25 mouse cellular contexts compared by ENCODE assay signal in the genomic region with DNA sequence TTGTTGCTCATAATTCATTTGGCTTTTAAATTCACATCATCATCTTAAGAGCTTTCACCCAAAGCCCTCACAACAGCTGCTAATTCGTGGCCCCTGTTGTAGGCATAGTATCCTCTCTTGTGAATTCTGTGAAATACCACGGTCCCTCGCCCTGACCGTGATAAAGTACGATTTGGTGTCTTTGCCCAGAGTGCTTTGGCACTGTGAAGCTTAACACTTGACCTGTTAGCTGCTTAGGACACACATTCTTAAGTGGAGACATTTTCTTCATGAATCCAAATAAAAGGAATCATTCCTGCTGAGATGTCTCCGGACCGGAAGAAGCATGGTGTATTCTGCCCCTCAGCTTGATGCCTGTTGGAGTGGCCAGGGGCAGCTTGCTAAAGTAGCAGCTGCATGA. TPM values are rescaled to one million over a fixed set of nuclear protein-coding genes. Genes with fewer than 3 reads are reported as not detected.
DNase-seq lines count a peak whose midpoint lies in the region; ATAC-seq and TF ChIP-seq lines count a peak whose summit lies in the region.
"Had no signal": no experiment of that assay in that cellular context is flagged by ENCODE, and none has a peak within 500 bp of the region (broad histone marks: within the 10 kb centered on the region; RNA-seq: fewer than 3 reads in every experiment).

No protein-coding gene starts in this region.

- ATAC-seq in heart, embryonic 12.5 days (ENCODE audit: insufficient number of reproducible peaks, low FRiP score) = no peak
- ATAC-seq in heart, postnatal 0 days (ENCODE audit: insufficient read depth, low read depth) = no peak
- no peak for ATAC-seq in kidney, embryonic 15.5 days (replicated peaks; ENCODE audit: low FRiP score)
- ATAC-seq in midbrain, embryonic 11.5 days (ENCODE audit: low FRiP score) = no peak
- ATAC-seq: activated CD4-positive, CD25-positive, alpha-beta regulatory T cell, adult 4 months; CD4-positive, CD25-positive, alpha-beta regulatory T cell, adult 4 months; forebrain, embryonic 13.5 days; Patski had no signal

- TF ChIP-seq EP300 in heart, postnatal 0 days (IDR thresholded peaks at IDR 0.05; ENCODE audit: low read depth) = no peak

- 71% methylated on average over 7 of the region's 7 CpGs for WGBS in heart, embryonic 12.5 days
- 55% methylated on average over 7 of the region's 7 CpGs for WGBS in heart, postnatal 0 days
- WGBS in kidney, adult 2 months = 53% methylated on average over 7 of the region's 7 CpGs
- 75% methylated on average over 7 of the region's 7 CpGs for WGBS in kidney, embryonic 15.5 days
- WGBS in midbrain, embryonic 11.5 days = 42% methylated on average over 7 of the region's 7 CpGs
- 52% methylated on average over 7 of the region's 7 CpGs for WGBS in midbrain, embryonic 10.5 days

- H3K4me1 ChIP-seq in heart, embryonic 12.5 days (replicated peaks) = peaks cover 42% of the 10 kb centered on the region
- H3K4me1 ChIP-seq in heart, postnatal 0 days (ENCODE audit: control insufficient read depth, insufficient read depth) = peaks cover 58% of the 10 kb centered on the region
- H3K4me1 ChIP-seq in kidney, adult 2 months (ENCODE audit: control insufficient read depth, insufficient read depth, low read length) = peaks cover 51% of the 10 kb centered on the region
- H3K4me1 ChIP-seq in kidney, embryonic 15.5 days = peaks cover 45% of the 10 kb centered on the region
- H3K4me1 ChIP-seq in midbrain, embryonic 11.5 days (ENCODE audit: control insufficient read depth, insufficient read depth, low read length) = peaks cover 18% of the 10 kb centered on the region
- peaks cover 60% of the 10 kb centered on the region for H3K4me1 ChIP-seq in midbrain, embryonic 10.5 days

- no peak for TF ChIP-seq POLR2A in kidney, adult 2 months (IDR thresholded peaks at IDR 0.05; ENCODE audit: low read depth, low read length)

- no peak overlapping the region for H3K4me2 ChIP-seq in heart, embryonic 12.5 days
- no peak overlapping the region; the same call in 1 of the 2 replicates for H3K4me2 ChIP-seq in heart, postnatal 0 days (ENCODE audit: low read depth, low read length)
- H3K4me2 ChIP-seq in kidney, embryonic 15.5 days = no peak overlapping the region
- H3K4me2 ChIP-seq in midbrain, embryonic 11.5 days = no peak overlapping the region
- H3K4me2 ChIP-seq: embryonic facial prominence, embryonic 12.5 days; forebrain, embryonic 13.5 days had no signal

- H3K4me3 ChIP-seq in heart, embryonic 12.5 days = no peak overlapping the region
- no peak overlapping the region for H3K4me3 ChIP-seq in heart, postnatal 0 days (ENCODE audit: low read depth, low read length)
- H3K4me3 ChIP-seq in kidney, adult 2 months (ENCODE audit: insufficient read depth, low read depth, low read length) = no peak overlapping the region
- no peak overlapping the region for H3K4me3 ChIP-seq in kidney, embryonic 15.5 days (replicated peaks)
- H3K4me3 ChIP-seq in midbrain, embryonic 11.5 days (ENCODE audit: low read depth, low read length) = no peak overlapping the region
- no peak overlapping the region for H3K4me3 ChIP-seq in midbrain, embryonic 10.5 days
- H3K4me3 ChIP-seq: embryonic facial prominence, embryonic 10.5 days; embryonic facial prominence, embryonic 12.5 days; forebrain, embryonic 13.5 days had no signal

- no peaks in the 10 kb centered on the region for H3K27me3 ChIP-seq in heart, embryonic 12.5 days (replicated peaks)
- no peaks in the 10 kb centered on the region for H3K27me3 ChIP-seq in heart, postnatal 0 days (ENCODE audit: control insufficient read depth, insufficient read depth, low read length)
- H3K27me3 ChIP-seq in kidney, adult 2 months (replicated peaks; ENCODE audit: control insufficient read depth, insufficient read depth, low read length) = no peaks in the 10 kb centered on the region
- no peaks in the 10 kb centered on the region for H3K27me3 ChIP-seq in kidney, embryonic 15.5 days
- no peaks in the 10 kb centered on the region for H3K27me3 ChIP-seq in midbrain, embryonic 11.5 days (ENCODE audit: control insufficient read depth, insufficient read depth, low read length)
- H3K27me3 ChIP-seq in midbrain, embryonic 10.5 days (ENCODE audit: low read depth, poor library complexity, severe bottlenecking) = no peaks in the 10 kb centered on the region
- H3K27me3 ChIP-seq: CH12.LX; embryonic facial prominence, embryonic 12.5 days; forebrain, embryonic 13.5 days; Patski had no signal

- no peaks in the 10 kb centered on the region for H3K36me3 ChIP-seq in heart, embryonic 12.5 days
- no peaks in the 10 kb centered on the region for H3K36me3 ChIP-seq in heart, postnatal 0 days (replicated peaks; ENCODE audit: control insufficient read depth, insufficient read depth, low read length)
- H3K36me3 ChIP-seq in kidney, adult 2 months (ENCODE audit: control insufficient read depth, insufficient read depth, low read length) = no peaks in the 10 kb centered on the region
- H3K36me3 ChIP-seq in kidney, embryonic 15.5 days = no peaks in the 10 kb centered on the region
- no peaks in the 10 kb centered on the region for H3K36me3 ChIP-seq in midbrain, embryonic 11.5 days (ENCODE audit: control insufficient read depth, insufficient read depth, low read length)
- H3K36me3 ChIP-seq in midbrain, embryonic 10.5 days = no peaks in the 10 kb centered on the region
- H3K36me3 ChIP-seq: embryonic facial prominence, embryonic 10.5 days; embryonic facial prominence, embryonic 12.5 days; G1E had no signal

- DNase-seq in heart, postnatal 14 days = no peak
- no peak for DNase-seq in heart, postnatal 0 days (ENCODE audit: low spot score)
- no peak for DNase-seq in heart, adult 9 months (ENCODE audit: low spot score in 2 of 2)
- peak; percentile 58 for DNase-seq in kidney, adult 2 months
- DNase-seq in midbrain, embryonic 11.5 days (ENCODE audit: low spot score, missing footprints) = peak; percentile 85
- DNase-seq in midbrain, embryonic 10.5 days (ENCODE audit: low spot score) = no peak
- DNase-seq: adrenal gland, adult 8-10 months; adrenal gland, postnatal 14 days; adrenal gland, postnatal 36 days; B cell, adult 2 months; cerebellum, adult 11-12 months; cerebellum, adult 2 months; cerebellum, adult 9-10 months; cerebellum, postnatal 10 days; cerebellum, postnatal 25 days had no signal

- H3K27ac ChIP-seq in heart, embryonic 12.5 days (ENCODE audit: poor library complexity, severe bottlenecking) = 0 out of 2 replicates have a peak overlapping the region, but pooled peaks have one; percentile 8
- peak overlapping the region; percentile 46; the same call in 1 of the 2 replicates for H3K27ac ChIP-seq in heart, postnatal 0 days (ENCODE audit: low read depth)
- peak overlapping the region; percentile 39; the same call in 1 of the 2 replicates for H3K27ac ChIP-seq in kidney, adult 2 months (ENCODE audit: insufficient read depth, low read depth, low read length)
- no peak overlapping the region for H3K27ac ChIP-seq in kidney, embryonic 15.5 days
- H3K27ac ChIP-seq in midbrain, embryonic 11.5 days (ENCODE audit: low read depth, low read length) = no peak overlapping the region
- no peak overlapping the region for H3K27ac ChIP-seq in midbrain, embryonic 10.5 days (replicated peaks)
- H3K27ac ChIP-seq: embryonic facial prominence, embryonic 10.5 days; embryonic facial prominence, embryonic 12.5 days; forebrain, embryonic 13.5 days had no signal

- no peaks in the 10 kb centered on the region for H3K9me3 ChIP-seq in heart, embryonic 12.5 days (replicated peaks)
- H3K9me3 ChIP-seq in heart, postnatal 0 days (replicated peaks; ENCODE audit: control insufficient read depth, low read length) = no peaks in the 10 kb centered on the region
- H3K9me3 ChIP-seq in kidney, embryonic 15.5 days (replicated peaks) = no peaks in the 10 kb centered on the region
- no peaks in the 10 kb centered on the region for H3K9me3 ChIP-seq in midbrain, embryonic 11.5 days (ENCODE audit: control insufficient read depth, low read length)
- H3K9me3 ChIP-seq in midbrain, embryonic 10.5 days (replicated peaks) = no peaks in the 10 kb centered on the region
- H3K9me3 ChIP-seq: embryonic facial prominence, embryonic 10.5 days; embryonic facial prominence, embryonic 12.5 days; forebrain, embryonic 13.5 days; G1E had no signal

- H3K9ac ChIP-seq in heart, embryonic 12.5 days = no peak overlapping the region
- no peak overlapping the region for H3K9ac ChIP-seq in heart, postnatal 0 days (replicated peaks; ENCODE audit: low read depth, low read length)
- no peak overlapping the region for H3K9ac ChIP-seq in kidney, embryonic 15.5 days
- H3K9ac ChIP-seq in midbrain, embryonic 11.5 days (ENCODE audit: low read length) = no peak overlapping the region
- H3K9ac ChIP-seq: embryonic facial prominence, embryonic 12.5 days; forebrain, embryonic 13.5 days had no signal

- no peak for TF ChIP-seq CTCF in heart, postnatal 0 days (IDR thresholded peaks at IDR 0.05; ENCODE audit: low read depth)
- no peak for TF ChIP-seq CTCF in kidney, adult 2 months (conservative IDR thresholded peaks at IDR 0.05; ENCODE audit: insufficient read depth, insufficient read length, low read depth, low read length)

- intact Hi-C loops in heart, postnatal 14 days (cut with DNase I) = no loop called here

RNA-seq across cellular contexts. Expression of a gene that starts 12.5 kb away (rescaled TPM):
- 66.9 and 73.2 TPM in 2 replicates for polyA plus RNA-seq in heart, embryonic 12.5 days (2016; fragmentation: Nextera tagmentation; extraction: Ambion mirVana)
- total RNA-seq in heart, postnatal 14 days (2021) = 10 to 100 TPM; 76.2 to 80.5 TPM
- total RNA-seq in heart, postnatal 0 days (2014; rRNA removed; ENCODE audit: low replicate concordance) = 80.1 and 113 TPM in 2 replicates
- 29.8 and 34.2 TPM in 2 replicates for polyA plus RNA-seq in heart, postnatal 0 days (2015; fragmentation: Nextera tagmentation; extraction: Ambion mirVana)
- 12.0 and 13.2 TPM in 2 replicates for polyA plus RNA-seq in kidney, adult 2 months (2012; rRNA removed)
- 46.1 and 49.7 TPM in 2 replicates for polyA plus RNA-seq in kidney, embryonic 15.5 days (2015; fragmentation: Nextera tagmentation; extraction: Ambion mirVana)
- 24.3 and 27.4 TPM in 2 replicates for polyA plus RNA-seq in midbrain, embryonic 11.5 days (2014; fragmentation: Nextera tagmentation; extraction: Ambion mirVana)
- 28.7 and 29.0 TPM in 2 replicates for polyA plus RNA-seq in midbrain, embryonic 10.5 days (2016; fragmentation: Nextera tagmentation; extraction: Ambion mirVana)

Comparison
In these comparisons a context has a peak if more than half of its experiments do, and no peak if none do; other contexts are left out.
1. H3K27ac ChIP-seq: peak in heart, embryonic 12.5 days (single experiment), heart, postnatal 0 days (single experiment) and kidney, adult 2 months (single experiment); none in kidney, embryonic 15.5 days (single experiment), midbrain, embryonic 11.5 days (single experiment) and midbrain, embryonic 10.5 days (single experiment).
2. DNase-seq: peak in kidney, adult 2 months (single experiment) and midbrain, embryonic 11.5 days (single experiment); none in heart, postnatal 14 days (0 of 2), heart, postnatal 0 days (single experiment), heart, adult 9 months (0 of 2) and midbrain, embryonic 10.5 days (single experiment).